Mouse (Mus musculus) embryonic fibroblast, embryonic 13.5 days (primary cell): ENCODE data around the gene Preb.

ENCODE experiments used
- CTCF ChIP-seq: IDR thresholded peaks from 2 replicates; pipeline ENCODE4 v1.5.1; 2011; ENCODE audit warnings: mild to moderate bottlenecking, control low read depth, low read length, moderate library complexity, borderline replicate concordance; ENCODE audit not compliant: insufficient read depth
- POLR2A ChIP-seq: IDR thresholded peaks from 2 replicates; pipeline ENCODE4 v1.6.1; 2011; ENCODE audit warnings: low read depth, mild to moderate bottlenecking, control low read depth, low read length, moderate library complexity

GRCm38 (mm10) chr5:30974870-30975656, 14.9 kb upstream of the Preb start:
- no peak for TF ChIP-seq CTCF
- no peak for TF ChIP-seq POLR2A
